Mouse (Mus musculus) heart, postnatal 0 days (tissue): ENCODE results near the gene Timeless. TPM values are rescaled to one million over a fixed set of nuclear protein-coding genes. Genes with fewer than 3 reads are reported as not detected.
"Not testable (repeated sequence)": the region's sequence is repeated elsewhere in the genome, so short reads cannot be mapped to it uniquely, and the experiment has no call there.

ENCODE experiments used
- ATAC-seq: fragments of 200-750 bp; cut with Nextera tagmentation; 2 replicates; pipeline ENCODE4 v1.8.0; 2017; ENCODE audit warnings: low read depth, moderate number of reproducible peaks, moderate library complexity; ENCODE audit not compliant: insufficient read depth
- DNase-seq: peaks from one replicate; pipeline ENCODE4 v3.0.0-alpha.2; 2016; ENCODE audit warnings: low spot score
- H3K27ac ChIP-seq: fragments of 300-500 bp; sonication (generic); 2 replicates; pipeline ENCODE4 v1.5.1; 2014; ENCODE audit warnings: low read depth, mild to moderate bottlenecking
- H3K27me3 ChIP-seq: fragments of 300-500 bp; sonication (generic); 2 replicates; pipeline ENCODE4 v1.6.1; 2014; ENCODE audit warnings: low read length, mixed read lengths; ENCODE audit not compliant: control insufficient read depth, insufficient read depth
- H3K36me3 ChIP-seq: fragments of 300-500 bp; sonication (generic); replicated peaks from 2 replicates; pipeline ENCODE4 v1.6.1; 2014; ENCODE audit warnings: low read length, mixed read lengths; ENCODE audit not compliant: control insufficient read depth, insufficient read depth
- H3K4me1 ChIP-seq: fragments of 300-500 bp; sonication (generic); 2 replicates; pipeline ENCODE4 v1.6.1; 2014; ENCODE audit warnings: antibody characterized with exemption; ENCODE audit not compliant: control insufficient read depth, insufficient read depth
- H3K4me2 ChIP-seq: fragments of 300-500 bp; sonication (generic); 2 replicates; pipeline ENCODE4 v1.6.1; 2014; ENCODE audit warnings: low read depth, mild to moderate bottlenecking, low read length, moderate library complexity
- H3K4me3 ChIP-seq: fragments of 300-500 bp; sonication (generic); 2 replicates; pipeline ENCODE4 v1.5.1; 2014; ENCODE audit warnings: low read depth, low read length
- H3K9ac ChIP-seq: fragments of 300-500 bp; sonication (generic); replicated peaks from 2 replicates; pipeline ENCODE4 v1.6.1; 2014; ENCODE audit warnings: low read depth, low read length, mixed read lengths
- H3K9me3 ChIP-seq: fragments of 300-500 bp; sonication (generic); replicated peaks from 2 replicates; pipeline ENCODE4 v1.6.1; 2016; ENCODE audit warnings: low read length; ENCODE audit not compliant: control insufficient read depth
- CTCF ChIP-seq: IDR thresholded peaks from 2 replicates; pipeline ENCODE4 v1.5.1; 2016; ENCODE audit warnings: antibody characterized with exemption, control low read depth, low read depth
- EP300 ChIP-seq: IDR thresholded peaks from 2 replicates; pipeline ENCODE4 v1.6.1; 2016; ENCODE audit warnings: antibody characterized with exemption, low read depth
- WGBS: fragments of 180-500 bp; shearing (Covaris S2); extraction: QIAGEN DNeasy Blood & Tissue Kit; methylation state at CpG from one replicate; pipeline ENCODE4 v1.1.7; 2014; 5-methylcytosine and 5-hydroxymethylcytosine counted together
- polyA plus RNA-seq: library from polyadenylated mRNA; unstranded; fragments of >200 nt; fragmentation: Nextera tagmentation; extraction: Ambion mirVana; gene quantifications from 2 replicates; pipeline ENCODE4 v1.2.1, GENCODE M21; 2015
- total RNA-seq: library from RNA; depleted of rRNA; stranded (reverse); fragments of >200 nt; gene quantifications from 2 replicates; pipeline ENCODE4 v1.2.3, GENCODE M21; 2014; ENCODE audit warnings: low replicate concordance

Timeless gene
- total and polyA plus RNA-seq, 2 experiments from 2014 or later, result 11.1 to 15.2 TPM

GRCm38 (mm10) chr10:128258953-128259352 is 27.1 kb downstream of the Timeless start:
- TF ChIP-seq EP300 (no peak), CTCF (no peak)

GRCm38 (mm10) chr10:128259946-128260345 is 28.1 kb downstream of the Timeless start:
- no peak for TF ChIP-seq EP300
- no peak for TF ChIP-seq CTCF
- no peaks in the 10 kb centered on the region for H3K4me1 ChIP-seq
- no peaks in the 10 kb centered on the region for H3K9me3 ChIP-seq
- no peaks in the 10 kb centered on the region for H3K27me3 ChIP-seq
- DNase-seq (no peak), ATAC-seq (no peak)
- no peak overlapping the region for H3K9ac ChIP-seq
- H3K4me3 ChIP-seq, result no peak overlapping the region
- 85% methylated on average over 5 of the region's 5 CpGs for WGBS
- no peak overlapping the region for H3K4me2 ChIP-seq
- no peak overlapping the region for H3K27ac ChIP-seq
- no peaks in the 10 kb centered on the region for H3K36me3 ChIP-seq

More at GRCm38 (mm10) chr10:128258953-128259352, 27.1 kb downstream of the Timeless start:
- no peak overlapping the region for H3K4me3 ChIP-seq
- H3K27me3 ChIP-seq, result no peaks in the 10 kb centered on the region
- H3K4me1 ChIP-seq, result no peaks in the 10 kb centered on the region
- H3K27ac ChIP-seq, result peak overlapping the region; percentile 43
- H3K9me3 ChIP-seq, result no peaks in the 10 kb centered on the region
- no peak overlapping the region for H3K4me2 ChIP-seq
- no peaks in the 10 kb centered on the region for H3K36me3 ChIP-seq
- DNase-seq (no peak), ATAC-seq (no peak)
- H3K9ac ChIP-seq, result no peak overlapping the region
- 49% methylated on average over 4 of the region's 4 CpGs for WGBS

GRCm38 (mm10) chr10:128260376-128260775 is 28.5 kb downstream of the Timeless start:
- not testable (repeated sequence) for H3K9me3 ChIP-seq, H3K4me3 ChIP-seq, DNase-seq, H3K27ac ChIP-seq, ATAC-seq, H3K4me2 ChIP-seq, H3K9ac ChIP-seq, H3K4me1 ChIP-seq, H3K36me3 ChIP-seq, H3K27me3 ChIP-seq
- WGBS, result 87% methylated on average over 7 of the region's 7 CpGs

DNA sequence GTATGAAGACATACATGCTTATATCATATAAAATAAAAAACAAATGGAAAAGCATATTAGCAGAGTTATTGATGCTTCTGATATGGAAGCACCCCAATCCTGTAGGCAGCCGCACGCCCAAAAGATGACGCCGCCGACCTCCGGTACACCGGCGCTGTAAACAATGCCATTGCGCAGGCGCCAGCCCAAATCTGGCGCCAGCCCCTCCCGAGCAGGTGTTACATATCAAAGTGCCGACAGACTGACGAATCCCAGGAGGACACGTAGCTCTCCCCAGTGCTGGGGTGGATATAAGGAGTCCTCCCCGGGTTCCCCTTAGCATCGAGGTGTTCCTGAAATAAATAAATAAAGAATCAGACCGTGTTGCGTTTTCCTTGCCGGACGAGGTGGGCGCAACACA is 30.4 kb downstream of the Timeless start:
- H3K36me3 ChIP-seq, result no peaks in the 10 kb centered on the region
- no peak overlapping the region for H3K27ac ChIP-seq
- WGBS, result 53% methylated on average over 22 of the region's 22 CpGs
- no peak for TF ChIP-seq CTCF
- TF ChIP-seq EP300, result no peak
- no peaks in the 10 kb centered on the region for H3K9me3 ChIP-seq
- H3K27me3 ChIP-seq, result no peaks in the 10 kb centered on the region
- ATAC-seq (peak; percentile 62; the same call in 1 of the 2 replicates), DNase-seq (no peak)
- no peak overlapping the region; the same call in 1 of the 2 replicates for H3K4me2 ChIP-seq
- H3K4me3 ChIP-seq, result no peak overlapping the region
- H3K9ac ChIP-seq, result no peak overlapping the region
- no peaks in the 10 kb centered on the region for H3K4me1 ChIP-seq

GRCm38 (mm10) chr10:128263393-128264310 is 31.8 kb downstream of the Timeless start:
- H3K27me3 ChIP-seq, result no peaks in the 10 kb centered on the region
- no peak overlapping the region for H3K4me2 ChIP-seq
- no peak for DNase-seq
- H3K36me3 ChIP-seq, result no peaks in the 10 kb centered on the region
- no peaks in the 10 kb centered on the region for H3K9me3 ChIP-seq
- ATAC-seq, result no peak
- 75% methylated on average over 6 of the region's 6 CpGs for WGBS
- H3K27ac ChIP-seq, result no peak overlapping the region
- no peak for TF ChIP-seq EP300
- TF ChIP-seq CTCF, result no peak
- H3K4me3 ChIP-seq, result no peak overlapping the region
- no peaks in the 10 kb centered on the region for H3K4me1 ChIP-seq
- H3K9ac ChIP-seq, result no peak overlapping the region
